Mouse (Mus musculus): ENCODE results near the gene Trmo.

Gene Trmo

DNA sequence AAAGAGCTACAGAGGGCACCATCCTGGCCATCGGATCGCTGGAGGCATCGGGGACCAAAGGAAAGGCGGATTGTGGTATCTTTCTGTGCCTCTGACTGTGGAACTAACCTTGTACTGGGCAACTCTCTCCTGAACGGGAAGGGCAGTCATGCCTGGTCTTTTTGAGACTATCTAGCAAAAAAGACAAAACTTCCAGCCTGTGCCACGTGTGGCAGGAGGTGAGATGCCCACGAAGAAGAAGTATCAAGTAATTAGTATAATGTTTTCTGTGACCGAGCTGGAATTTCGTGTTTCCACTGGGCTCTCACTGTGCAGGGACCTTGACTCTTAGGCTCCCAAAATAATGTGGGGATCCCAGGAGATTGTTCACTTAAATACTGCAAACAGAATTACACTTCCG is 50.2 kb downstream of the Trmo start:
- no peak for DNase-seq (ENCODE audit: low spot score)

- DNase-seq (ENCODE audit: low spot score), result no peak
Measured at GRCm38 (mm10) chr4:46337990-46338389, 51.2 kb downstream of the Trmo start.

- DNase-seq (ENCODE audit: low spot score), result no peak
Measured at GRCm38 (mm10) chr4:46335846-46336245, 53.4 kb downstream of the Trmo start.

- DNase-seq (ENCODE audit: low spot score), result no peak
Measured at GRCm38 (mm10) chr4:46328906-46329305, 60.3 kb downstream of the Trmo start.

All from urinary bladder, postnatal 25 days (tissue).